Mouse (Mus musculus) liver, embryonic 15.5 days (tissue): Measurements from ENCODE around the gene Esrrg. TPM values are rescaled to one million over a fixed set of nuclear protein-coding genes. Genes with fewer than 3 reads are reported as not detected.

Experiments
- ATAC-seq: fragments of 200-750 bp; cut with Nextera tagmentation; 2 replicates; pipeline ENCODE4 v1.8.0; 2017; ENCODE audit warnings: moderate number of reproducible peaks, mild to moderate bottlenecking, moderate library complexity; ENCODE audit not compliant: insufficient read depth
- H3K27ac ChIP-seq: fragments of 300-500 bp; sonication (generic); replicated peaks from 2 replicates; pipeline ENCODE4 v1.5.1; 2015; ENCODE audit warnings: mild to moderate bottlenecking, inconsistent platforms
- H3K27me3 ChIP-seq: fragments of 300-500 bp; sonication (generic); 2 replicates; pipeline ENCODE4 v1.6.1; 2015; ENCODE audit warnings: mild to moderate bottlenecking, inconsistent platforms
- H3K36me3 ChIP-seq: fragments of 300-500 bp; sonication (generic); replicated peaks from 2 replicates; pipeline ENCODE4 v1.6.1; 2015; ENCODE audit warnings: moderate library complexity, mild to moderate bottlenecking, inconsistent platforms
- H3K4me1 ChIP-seq: fragments of 300-500 bp; sonication (generic); replicated peaks from 2 replicates; pipeline ENCODE4 v1.6.1; 2015; ENCODE audit warnings: inconsistent platforms
- H3K4me2 ChIP-seq: fragments of 300-500 bp; sonication (generic); 2 replicates; pipeline ENCODE4 v1.6.1; 2015; ENCODE audit warnings: moderate library complexity, mild to moderate bottlenecking, inconsistent platforms
- H3K4me3 ChIP-seq: fragments of 300-500 bp; sonication (generic); replicated peaks from 2 replicates; pipeline ENCODE4 v1.5.1; 2015; ENCODE audit warnings: mild to moderate bottlenecking, inconsistent platforms
- H3K9ac ChIP-seq: fragments of 300-500 bp; sonication (generic); 2 replicates; pipeline ENCODE4 v1.6.1; 2015; ENCODE audit warnings: moderate library complexity, mild to moderate bottlenecking, inconsistent platforms
- H3K9me3 ChIP-seq: fragments of 300-500 bp; sonication (generic); replicated peaks from 2 replicates; pipeline ENCODE4 v1.6.1; 2016; ENCODE audit warnings: inconsistent platforms
- WGBS: fragments of 180-500 bp; shearing (Covaris S2); methylation state at CpG from one replicate; pipeline ENCODE4 v1.1.7; 2015; ENCODE audit warnings: mixed read lengths; ENCODE audit not compliant: insufficient replicate concordance; 5-methylcytosine and 5-hydroxymethylcytosine counted together
- polyA plus RNA-seq: library from polyadenylated mRNA; unstranded; fragments of >200 nt; fragmentation: Nextera tagmentation; extraction: Ambion mirVana; gene quantifications from 2 replicates; pipeline ENCODE4 v1.2.1, GENCODE M21; 2015

Esrrg gene
- polyA plus RNA-seq, 1 experiment from 2014 or later, result 0.22 TPM

- H3K4me1 ChIP-seq, result no peaks in the 10 kb centered on the region
- H3K9ac ChIP-seq, result no peak overlapping the region
- no peaks in the 10 kb centered on the region for H3K9me3 ChIP-seq
- H3K27me3 ChIP-seq, result no peaks in the 10 kb centered on the region
- no peak for ATAC-seq
- no peaks in the 10 kb centered on the region for H3K36me3 ChIP-seq
- 47% methylated on average over 10 of the region's 10 CpGs for whole genome bisulfite sequencing
- H3K4me3 ChIP-seq, result no peak overlapping the region
- no peak overlapping the region for H3K27ac ChIP-seq
- no peak overlapping the region for H3K4me2 ChIP-seq
Observed at GRCm38 (mm10) chr1:187674771-187675186, 66.2 kb downstream of the Esrrg start.

GRCm38 (mm10) chr1:187676626-187677025 lies 68.0 kb downstream of the Esrrg start:
- Histone ChIP-seq H3K4me2 (no peak overlapping the region), H3K9ac (no peak overlapping the region), H3K36me3 (no peaks in the 10 kb centered on the region), H3K9me3 (no peaks in the 10 kb centered on the region), H3K4me1 (no peaks in the 10 kb centered on the region), H3K27me3 (no peaks in the 10 kb centered on the region), H3K4me3 (no peak overlapping the region), H3K27ac (no peak overlapping the region)
- WGBS, result 83% methylated on average over 10 of the region's 10 CpGs
- ATAC-seq, result no peak

GRCm38 (mm10) chr1:187679246-187679645 lies 70.7 kb downstream of the Esrrg start:
- H3K36me3 ChIP-seq, result no peaks in the 10 kb centered on the region
- WGBS, result 40% methylated on average over 1 of the region's 1 CpGs
- no peak for ATAC-seq

GRCm38 (mm10) chr1:187684519-187684918 lies 75.9 kb downstream of the Esrrg start:
- Histone ChIP-seq H3K27me3 (no peaks in the 10 kb centered on the region), H3K4me2 (no peak overlapping the region), H3K36me3 (no peaks in the 10 kb centered on the region), H3K9me3 (no peaks in the 10 kb centered on the region), H3K9ac (no peak overlapping the region), H3K4me1 (no peaks in the 10 kb centered on the region), H3K27ac (no peak overlapping the region), H3K4me3 (no peak overlapping the region)
- ATAC-seq, result no peak
- 69% methylated on average over 4 of the region's 4 CpGs for WGBS

More at GRCm38 (mm10) chr1:187679246-187679645, 70.7 kb downstream of the Esrrg start:
- no peaks in the 10 kb centered on the region for H3K27me3 ChIP-seq
- H3K4me1 ChIP-seq, result no peaks in the 10 kb centered on the region
- H3K9me3 ChIP-seq, result no peaks in the 10 kb centered on the region
- H3K27ac ChIP-seq, result no peak overlapping the region
- H3K4me3 ChIP-seq, result no peak overlapping the region
- H3K9ac ChIP-seq, result no peak overlapping the region
- no peak overlapping the region for H3K4me2 ChIP-seq

- no peaks in the 10 kb centered on the region for H3K9me3 ChIP-seq
- H3K27me3 ChIP-seq, result no peaks in the 10 kb centered on the region
- 58% methylated on average over 11 of the region's 11 CpGs for WGBS
- no peak for ATAC-seq
- no peaks in the 10 kb centered on the region for H3K36me3 ChIP-seq
- H3K4me1 ChIP-seq, result no peaks in the 10 kb centered on the region
- H3K4me3 ChIP-seq, result no peak overlapping the region
- H3K9ac ChIP-seq, result no peak overlapping the region
- no peak overlapping the region for H3K4me2 ChIP-seq
- H3K27ac ChIP-seq, result no peak overlapping the region
Observed at GRCm38 (mm10) chr1:187691846-187692525, 83.4 kb downstream of the Esrrg start.

GRCm38 (mm10) chr1:187694865-187695264 lies 86.3 kb downstream of the Esrrg start:
- H3K4me2 ChIP-seq, result no peak overlapping the region

GRCm38 (mm10) chr1:187698201-187698600 lies 89.6 kb downstream of the Esrrg start:
- Histone ChIP-seq H3K36me3 (no peaks in the 10 kb centered on the region), H3K9me3 (no peaks in the 10 kb centered on the region), H3K4me1 (no peaks in the 10 kb centered on the region), H3K4me3 (no peak overlapping the region), H3K9ac (no peak overlapping the region), H3K4me2 (no peak overlapping the region), H3K27me3 (no peaks in the 10 kb centered on the region), H3K27ac (no peak overlapping the region)
- ATAC-seq, result no peak
- 77% methylated on average over 9 of the region's 9 CpGs for WGBS

More at GRCm38 (mm10) chr1:187694865-187695264, 86.3 kb downstream of the Esrrg start:
- Histone ChIP-seq H3K4me1 (no peaks in the 10 kb centered on the region), H3K4me3 (no peak overlapping the region), H3K9me3 (no peaks in the 10 kb centered on the region), H3K36me3 (no peaks in the 10 kb centered on the region), H3K27ac (no peak overlapping the region), H3K27me3 (no peaks in the 10 kb centered on the region), H3K9ac (no peak overlapping the region)
- ATAC-seq, result no peak
- 60% methylated on average over 4 of the region's 4 CpGs for WGBS

GRCm38 (mm10) chr1:187700963-187701362 lies 92.4 kb downstream of the Esrrg start:
- Histone ChIP-seq H3K9me3 (no peaks in the 10 kb centered on the region), H3K27me3 (no peaks in the 10 kb centered on the region), H3K9ac (no peak overlapping the region), H3K4me3 (no peak overlapping the region), H3K27ac (no peak overlapping the region), H3K36me3 (no peaks in the 10 kb centered on the region), H3K4me1 (no peaks in the 10 kb centered on the region), H3K4me2 (no peak overlapping the region)
- WGBS, result 42% methylated on average over 2 of the region's 2 CpGs
- ATAC-seq, result no peak

GRCm38 (mm10) chr1:187704921-187705320 lies 96.3 kb downstream of the Esrrg start:
- ATAC-seq, result no peak
- no peak overlapping the region for H3K27ac ChIP-seq
- WGBS, result 75% methylated on average over 4 of the region's 4 CpGs

GRCm38 (mm10) chr1:187705348-187705747 lies 96.8 kb downstream of the Esrrg start:
- H3K4me2 ChIP-seq, result no peak overlapping the region
- no peaks in the 10 kb centered on the region for H3K27me3 ChIP-seq
- no peak for ATAC-seq
- no peak overlapping the region for H3K9ac ChIP-seq
- H3K9me3 ChIP-seq, result no peaks in the 10 kb centered on the region
- no peaks in the 10 kb centered on the region for H3K4me1 ChIP-seq
- H3K4me3 ChIP-seq, result no peak overlapping the region
- 56% methylated on average over 5 of the region's 5 CpGs for WGBS
- H3K36me3 ChIP-seq, result no peaks in the 10 kb centered on the region
- no peak overlapping the region for H3K27ac ChIP-seq

More at GRCm38 (mm10) chr1:187704921-187705320, 96.3 kb downstream of the Esrrg start:
- no peaks in the 10 kb centered on the region for H3K36me3 ChIP-seq
- H3K9ac ChIP-seq, result no peak overlapping the region
- H3K4me3 ChIP-seq, result no peak overlapping the region
- H3K27me3 ChIP-seq, result no peaks in the 10 kb centered on the region
- no peak overlapping the region for H3K4me2 ChIP-seq
- H3K9me3 ChIP-seq, result no peaks in the 10 kb centered on the region
- no peaks in the 10 kb centered on the region for H3K4me1 ChIP-seq

- H3K4me3 ChIP-seq, result no peak overlapping the region
- no peak overlapping the region for H3K4me2 ChIP-seq
- H3K36me3 ChIP-seq, result no peaks in the 10 kb centered on the region
- no peaks in the 10 kb centered on the region for H3K9me3 ChIP-seq
- H3K4me1 ChIP-seq, result no peaks in the 10 kb centered on the region
- no peak overlapping the region for H3K9ac ChIP-seq
- 48% methylated on average over 6 of the region's 6 CpGs for WGBS
- no peak for ATAC-seq
- H3K27me3 ChIP-seq, result no peaks in the 10 kb centered on the region
- H3K27ac ChIP-seq, result no peak overlapping the region
Observed at GRCm38 (mm10) chr1:187706046-187706445, 97.5 kb downstream of the Esrrg start.

GRCm38 (mm10) chr1:187707176-187707575 lies 98.6 kb downstream of the Esrrg start:
- H3K27me3 ChIP-seq, result no peaks in the 10 kb centered on the region
- H3K36me3 ChIP-seq, result no peaks in the 10 kb centered on the region
- H3K4me2 ChIP-seq, result no peak overlapping the region
- H3K9me3 ChIP-seq, result no peaks in the 10 kb centered on the region
- H3K9ac ChIP-seq, result no peak overlapping the region
- no peak for ATAC-seq
- H3K4me1 ChIP-seq, result no peaks in the 10 kb centered on the region
- H3K27ac ChIP-seq, result no peak overlapping the region
- H3K4me3 ChIP-seq, result no peak overlapping the region
